Mouse (Mus musculus) urinary bladder, adult 2 months (tissue): Measurements from ENCODE around the gene Vmn2r97. TPM values are rescaled to one million over a fixed set of nuclear protein-coding genes. Genes with fewer than 3 reads are reported as not detected.
"Not testable (repeated sequence)": the region's sequence is repeated elsewhere in the genome, so short reads cannot be mapped to it uniquely, and the experiment has no call there.

ENCODE experiments used
- DNase-seq: peaks from one replicate; pipeline ENCODE4 v3.0.0; 2022; ENCODE audit warnings: low spot score
- polyA plus RNA-seq: library from polyadenylated mRNA; depleted of rRNA; stranded (reverse); fragments of >200 nt; gene quantifications from 2 replicates; pipeline ENCODE4 v1.2.3, GENCODE M21; 2012; rRNA removed

Vmn2r97 gene
- polyA plus RNA-seq: not detected in 2 replicates

GRCm38 (mm10) chr17:18914000-18914399 is at the start of gene Vmn2r97:
Gene Vmn2r97 (plus strand): TSS chr17:18914300.
- not testable (repeated sequence) for DNase-seq

GRCm38 (mm10) chr17:18882436-18882835 is 31.7 kb upstream of the Vmn2r97 start:
- DNase-seq: not testable (repeated sequence)

- DNase-seq: no peak
Measured at GRCm38 (mm10) chr17:18889745-18890329, 24.3 kb upstream of the Vmn2r97 start.

GRCm38 (mm10) chr17:18957800-18958199 is 43.7 kb downstream of the Vmn2r97 start:
- not testable (repeated sequence) for DNase-seq

- DNase-seq: no peak
Measured at GRCm38 (mm10) chr17:18968371-18969275, 54.5 kb downstream of the Vmn2r97 start.

Other genes starting within 250 kb of the Vmn2r97 start
- not detected in 2 replicates for gene Vmn2r98, start 139.2 kb downstream of the Vmn2r97 start, polyA plus RNA-seq